Mouse (Mus musculus): Measurements from ENCODE around the gene Wnt3a. TPM values are rescaled to one million over a fixed set of nuclear protein-coding genes. Genes with fewer than 3 reads are reported as not detected.

The Wnt3a gene
- polyA plus RNA-seq, 1 experiment, result not detected

GRCm38 (mm10) chr11:59266727-59267126 is 23.8 kb downstream of the Wnt3a start:
- DNase-seq (ENCODE audit: low read depth, low spot score), result no peak

GRCm38 (mm10) chr11:59265154-59265813 is 25.3 kb downstream of the Wnt3a start:
- no peak for DNase-seq (ENCODE audit: low read depth, low spot score)
- 52% methylated on average over 8 of the region's 8 CpGs for WGBS

More at GRCm38 (mm10) chr11:59266727-59267126, 23.8 kb downstream of the Wnt3a start:
- WGBS, result 14% methylated on average over 6 of the region's 6 CpGs

- WGBS, result 20% methylated on average over 8 of the region's 8 CpGs
These were observed 26.0 kb downstream of the Wnt3a start for GRCm38 (mm10) chr11:59264593-59264992.

GRCm38 (mm10) chr11:59263870-59264563 is 26.5 kb downstream of the Wnt3a start:
- DNase-seq (ENCODE audit: low read depth, low spot score), result no peak

More at GRCm38 (mm10) chr11:59264593-59264992, 26.0 kb downstream of the Wnt3a start:
- DNase-seq (ENCODE audit: low read depth, low spot score), result no peak

GRCm38 (mm10) chr11:59262308-59262707 is 28.2 kb downstream of the Wnt3a start:
- DNase-seq (ENCODE audit: low read depth, low spot score), result no peak

More at GRCm38 (mm10) chr11:59263870-59264563, 26.5 kb downstream of the Wnt3a start:
- WGBS, result 3% methylated on average over 55 of the region's 56 CpGs

GRCm38 (mm10) chr11:59260706-59261493 is 29.7 kb downstream of the Wnt3a start:
- 40% methylated on average over 10 of the region's 10 CpGs for WGBS
- no peak for DNase-seq (ENCODE audit: low read depth, low spot score)

- WGBS, result 79% methylated on average over 7 of the region's 7 CpGs
- no peak for DNase-seq (ENCODE audit: low read depth, low spot score)
These were observed 30.9 kb downstream of the Wnt3a start for GRCm38 (mm10) chr11:59259647-59260046.

GRCm38 (mm10) chr11:59248101-59248500 is 42.5 kb downstream of the Wnt3a start:
- 49% methylated on average over 10 of the region's 10 CpGs for WGBS
- no peak for DNase-seq (ENCODE audit: low read depth, low spot score)

- 14% methylated on average over 6 of the region's 6 CpGs for WGBS
- DNase-seq (ENCODE audit: low read depth, low spot score), result no peak
These were observed 46.7 kb downstream of the Wnt3a start for GRCm38 (mm10) chr11:59243856-59244255.

GRCm38 (mm10) chr11:59241841-59242240 is 48.7 kb downstream of the Wnt3a start:
- WGBS, result 12% methylated on average over 3 of the region's 3 CpGs
- no peak for DNase-seq (ENCODE audit: low read depth, low spot score)

- no peak for DNase-seq (ENCODE audit: low read depth, low spot score)
- 88% methylated on average over 4 of the region's 4 CpGs for whole genome bisulfite sequencing
These were observed 50.8 kb downstream of the Wnt3a start for GRCm38 (mm10) chr11:59239796-59240195.

GRCm38 (mm10) chr11:59239428-59239785 is 51.1 kb downstream of the Wnt3a start:
- DNase-seq (ENCODE audit: low read depth, low spot score), result no peak
- 55% methylated on average over 4 of the region's 4 CpGs for WGBS

GRCm38 (mm10) chr11:59238525-59239427 is 51.8 kb downstream of the Wnt3a start:
- WGBS, result 6% methylated on average over 15 of the region's 15 CpGs
- DNase-seq (ENCODE audit: low read depth, low spot score), result no peak

- DNase-seq (ENCODE audit: low read depth, low spot score), result no peak
- WGBS, result 63% methylated on average over 2 of the region's 2 CpGs
These were observed 57.8 kb downstream of the Wnt3a start for GRCm38 (mm10) chr11:59232797-59233196.

- 12% methylated on average over 7 of the region's 7 CpGs for WGBS
- no peak for DNase-seq (ENCODE audit: low read depth, low spot score)
These were observed 60.3 kb downstream of the Wnt3a start for GRCm38 (mm10) chr11:59230144-59230760.

- peak; percentile 75 for DNase-seq (ENCODE audit: low read depth, low spot score)
- WGBS, result 4% methylated on average over 59 of the region's 59 CpGs
These were observed 62.2 kb downstream of the Wnt3a start, which contains the start of gene Arf1 for GRCm38 (mm10) chr11:59228122-59228953. Gene Arf1, minus strand, starts transcription at chr11:59228270.

- 1% methylated on average over 51 of the region's 51 CpGs for WGBS
- DNase-seq (ENCODE audit: low read depth, low spot score), result no peak
These were observed 62.9 kb downstream of the Wnt3a start for GRCm38 (mm10) chr11:59227604-59228121.

Measured in large intestine, adult 2 months (tissue).